Mouse (Mus musculus) heart, postnatal 4 days (tissue): Measurements from ENCODE around the gene Dus3l. TPM values are rescaled to one million over a fixed set of nuclear protein-coding genes. Genes with fewer than 3 reads are reported as not detected.

Experiments used
- DNase-seq: peaks from one replicate; pipeline ENCODE4 v3.0.0; 2021
- total RNA-seq, 2 experiments: library from RNA; stranded (reverse); gene quantifications; 2 replicates each; pipeline ENCODE4 v1.2.3; 2021

The Dus3l gene
- total RNA-seq, 2 experiments from 2014 or later = 22.8 to 23.5 TPM

DNA sequence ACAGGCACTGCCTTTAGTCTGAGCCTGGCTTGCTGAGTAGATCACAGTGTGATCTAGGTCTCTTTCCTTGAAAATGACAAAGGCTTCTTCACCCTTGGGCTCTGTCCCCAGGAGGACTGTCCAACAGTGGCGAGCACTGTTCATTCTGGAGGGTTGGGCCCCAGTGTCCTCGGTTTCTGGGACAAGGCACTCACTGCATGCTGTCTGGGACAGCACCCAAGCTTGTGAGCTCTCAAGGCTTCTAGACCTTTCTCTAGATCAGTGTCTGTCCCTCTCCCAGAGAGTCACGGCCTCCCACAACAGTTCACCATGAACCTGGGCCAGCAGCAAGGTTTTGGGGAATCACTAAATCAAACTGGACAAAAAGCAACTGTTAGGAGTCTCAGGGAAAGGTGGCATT lies 28.0 kb downstream of the Dus3l start:
- no peak for DNase-seq

GRCm38 (mm10) chr17:56793614-56794319 lies 29.2 kb downstream of the Dus3l start:
- no peak for DNase-seq

DNA sequence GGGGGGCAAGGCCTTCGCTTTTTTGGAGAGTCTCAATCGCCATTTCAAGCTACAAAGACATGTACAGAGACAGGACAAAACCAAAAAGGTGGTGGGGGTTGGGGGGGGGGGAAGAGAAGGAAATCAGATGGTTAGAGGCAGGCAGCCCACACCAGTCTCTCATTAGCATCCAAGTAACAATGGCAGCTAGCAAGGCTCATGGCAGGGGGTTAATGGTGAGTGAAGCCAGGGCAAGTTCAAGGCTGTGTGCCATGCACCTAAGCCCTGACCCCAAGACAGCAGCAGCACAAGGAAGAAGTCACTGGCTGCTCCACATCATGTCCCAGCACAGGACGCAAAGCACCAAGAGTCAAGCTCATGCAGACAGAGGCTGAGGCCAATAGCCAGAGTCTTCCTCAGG lies 34.7 kb downstream of the Dus3l start:
- no peak for DNase-seq

DNA sequence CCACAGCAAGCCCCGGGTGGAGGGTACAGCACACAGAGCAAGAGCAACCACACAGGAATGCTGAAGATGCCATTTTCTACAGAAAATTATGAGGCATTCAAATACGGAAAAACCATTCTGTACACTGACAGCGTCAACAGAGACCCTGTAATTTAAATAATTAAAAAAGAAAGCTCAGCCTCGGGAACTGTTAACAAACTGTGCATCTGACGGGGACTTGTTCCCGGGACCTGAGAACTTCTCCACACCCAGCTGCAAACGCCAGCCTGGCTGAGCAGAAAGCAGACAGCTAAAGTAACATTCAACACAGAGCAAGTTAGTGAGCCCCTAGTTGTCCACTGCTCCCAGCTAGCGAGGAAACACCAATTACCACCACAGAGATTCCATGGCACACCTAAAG lies 37.5 kb downstream of the Dus3l start:
- no peak for DNase-seq

- DNase-seq = no peak
Observed at GRCm38 (mm10) chr17:56804952-56805351, 40.4 kb downstream of the Dus3l start.

GRCm38 (mm10) chr17:56805784-56806183 lies 41.2 kb downstream of the Dus3l start:
- no peak for DNase-seq

DNA sequence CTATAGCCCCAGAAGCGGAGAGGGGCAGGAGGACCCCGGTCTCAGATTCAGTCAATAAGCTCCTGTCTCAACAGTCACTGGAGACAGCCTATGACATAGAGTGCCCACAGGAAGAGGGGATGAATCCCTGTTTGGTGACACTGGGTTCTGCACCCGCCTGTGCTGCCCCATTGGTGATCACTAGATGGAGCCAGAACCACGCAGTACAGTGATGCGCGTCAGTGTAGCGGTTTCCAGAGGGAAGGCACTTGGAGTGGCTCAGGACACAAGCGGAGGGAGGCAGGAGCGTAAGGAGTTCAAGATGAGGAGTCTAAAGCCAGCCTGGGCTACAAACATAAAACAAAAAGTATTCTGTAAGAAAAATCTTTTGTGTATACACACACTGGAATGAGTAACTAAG lies 44.0 kb downstream of the Dus3l start:
- peak; percentile 89 for DNase-seq

DNA sequence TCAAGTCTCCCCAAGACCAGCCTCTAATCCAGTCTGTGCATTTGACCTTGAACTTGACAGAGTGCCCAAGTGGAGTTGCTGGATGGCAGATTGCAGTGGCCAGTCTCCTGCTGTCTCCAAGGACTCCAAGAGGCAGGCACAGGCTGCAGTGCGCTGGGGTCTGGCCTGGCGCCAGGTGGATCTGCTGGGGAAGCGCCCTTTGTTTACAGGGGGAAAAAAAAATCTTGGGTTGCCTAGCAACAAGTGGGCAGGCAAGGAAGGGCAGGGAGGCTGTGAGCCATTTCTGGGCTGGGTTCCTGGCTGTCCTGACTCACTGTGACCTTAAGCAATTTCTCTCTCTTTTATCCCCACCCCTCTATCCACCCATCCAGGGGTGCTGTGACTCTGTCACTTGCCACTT lies 45.7 kb downstream of the Dus3l start:
- DNase-seq = peak; percentile 97

DNA sequence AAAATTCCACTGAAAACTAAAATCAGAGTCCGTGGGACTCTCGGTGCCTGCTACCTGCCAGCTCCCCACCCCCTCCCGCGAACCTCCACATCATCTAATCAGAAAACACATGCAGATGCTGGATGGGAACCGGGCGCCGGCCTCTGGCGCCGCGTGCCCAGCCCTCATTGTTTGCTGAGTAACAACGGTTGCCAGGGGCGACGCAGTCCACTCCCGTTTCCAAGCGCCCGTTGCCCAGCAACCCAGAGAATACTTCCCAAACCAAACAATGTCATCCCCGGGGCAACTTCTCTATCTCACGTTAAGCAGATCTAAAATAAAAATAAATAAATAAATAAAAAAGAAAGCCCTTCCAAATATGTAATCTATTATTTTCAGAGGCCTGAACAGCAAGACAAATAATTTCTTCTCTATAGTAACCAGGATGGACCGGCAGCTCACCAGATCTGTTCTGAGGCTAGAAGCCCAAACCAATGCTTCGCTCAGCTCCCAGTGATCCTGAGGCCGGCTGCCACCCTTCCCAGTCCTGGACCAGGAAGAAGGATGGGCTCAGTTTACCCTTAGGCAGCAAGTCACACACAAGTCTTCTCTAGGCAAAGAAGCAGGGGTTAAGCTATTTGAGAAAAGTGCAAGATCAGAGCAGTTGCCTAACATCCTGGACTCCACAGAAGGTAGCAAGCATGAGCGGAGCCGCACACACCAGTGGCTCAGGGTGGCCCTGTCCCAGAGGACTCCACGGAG lies 49.9 kb downstream of the Dus3l start:
- peak; percentile 93 for DNase-seq

- no peak for DNase-seq
Observed at GRCm38 (mm10) chr17:56815057-56815345, 50.4 kb downstream of the Dus3l start.

GRCm38 (mm10) chr17:56818067-56818636 lies 53.6 kb downstream of the Dus3l start:
- no peak for DNase-seq

DNA sequence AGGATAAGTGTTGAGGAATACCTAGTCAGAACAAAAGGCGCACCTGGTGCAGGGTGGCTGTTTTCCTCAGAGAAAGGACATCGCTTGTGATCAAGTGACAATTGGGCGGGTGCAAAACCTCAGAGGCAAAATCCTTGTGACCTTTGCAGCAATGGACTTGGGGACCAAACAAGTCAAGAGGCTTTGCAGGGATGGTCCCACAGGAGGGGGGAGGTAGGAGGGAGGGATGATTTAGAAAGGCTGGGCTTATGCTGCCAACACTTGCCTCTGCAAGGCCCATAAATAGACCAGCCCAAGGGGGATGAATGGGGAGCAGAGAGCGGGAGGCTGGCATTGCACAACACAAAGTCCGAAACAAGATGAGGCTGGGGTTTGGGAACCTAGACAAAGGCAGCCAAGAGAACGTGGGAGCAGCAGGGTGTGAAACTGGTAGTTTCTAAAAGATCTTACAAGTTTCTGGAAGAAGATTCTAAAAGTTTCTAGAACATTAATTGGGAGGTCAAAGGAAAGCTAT lies 54.5 kb downstream of the Dus3l start:
- DNase-seq = no peak

Other genes with a start within 250 kb of the Dus3l start
- gene Gm20219, start 210.4 kb upstream of the Dus3l start, total RNA-seq = under 1 TPM; 0.54 to 0.71 TPM
- gene Safb2, start 180.2 kb upstream of the Dus3l start, total RNA-seq = 10 to 100 TPM; 69.2 to 70.0 TPM
- 10 to 100 TPM; 89.2 to 92.5 TPM for gene Safb, start 179.9 kb upstream of the Dus3l start, total RNA-seq
- gene 2410015M20Rik, start 155.0 kb upstream of the Dus3l start, total RNA-seq = 100 to 1,000 TPM; 295 to 325 TPM
- 100 to 1,000 TPM; 921 to 984 TPM for gene Rpl36, start 151.3 kb upstream of the Dus3l start, total RNA-seq
- 10 to 100 TPM; 89.0 to 90.5 TPM for gene Lonp1, start 137.9 kb upstream of the Dus3l start, total RNA-seq
- gene Catsperd, start 136.6 kb upstream of the Dus3l start, total RNA-seq = under 1 TPM; 0.17 to 0.20 TPM
- gene Ranbp3, start 91.5 kb upstream of the Dus3l start, total RNA-seq = 10 to 100 TPM; 60.5 to 61.8 TPM
- 100 to 1,000 TPM; 705 to 809 TPM for gene Ndufa11, start 47.0 kb upstream of the Dus3l start, total RNA-seq
- gene Vmac, start 46.7 kb upstream of the Dus3l start, total RNA-seq = 1 to 10 TPM; 5.3 to 8.0 TPM
- gene Nrtn, start 7.2 kb upstream of the Dus3l start, total RNA-seq = 10 to 100 TPM; 22.4 to 22.5 TPM
- under 1 TPM; 0.41 to 0.61 TPM for gene Prr22, start 5.5 kb downstream of the Dus3l start, total RNA-seq
- 1 to 10 TPM; 8.1 to 9.3 TPM for gene Rfx2, start 66.3 kb downstream of the Dus3l start, total RNA-seq
- not detected for gene Acsbg2, start 109.7 kb downstream of the Dus3l start, total RNA-seq
- gene 1700061G19Rik, start 110.7 kb downstream of the Dus3l start, total RNA-seq = under 1 TPM; 0.16 to 0.21 TPM
- 10 to 100 TPM; 40.5 to 41.6 TPM for gene Mllt1, start 170.7 kb downstream of the Dus3l start, total RNA-seq
- gene Acer1, start 217.4 kb downstream of the Dus3l start, total RNA-seq = not detected
- gene Clpp, start 225.5 kb downstream of the Dus3l start, total RNA-seq = 10 to 100 TPM; 55.1 to 60.7 TPM
- 10 to 100 TPM; 42.3 to 49.3 TPM for gene Alkbh7, start 232.6 kb downstream of the Dus3l start, total RNA-seq
- not detected for gene Pspn, start 235.3 kb downstream of the Dus3l start, total RNA-seq
- 10 to 100 TPM; 36.0 to 36.9 TPM for gene Gtf2f1, start 246.5 kb downstream of the Dus3l start, total RNA-seq
- not detected for gene Gm17949, start 246.7 kb downstream of the Dus3l start, total RNA-seq